Mouse (Mus musculus): ENCODE measurements at regions not wholly inside any gene's neighbourhood (a gene's known extent, or its start where the extent isn't known, plus 50 kb on each side); places are given as distances from the start of the nearest gene placed in this dataset.
A peak's percentile ranks its signal among the peaks of the same experiment; 100 is the strongest.

DNA sequence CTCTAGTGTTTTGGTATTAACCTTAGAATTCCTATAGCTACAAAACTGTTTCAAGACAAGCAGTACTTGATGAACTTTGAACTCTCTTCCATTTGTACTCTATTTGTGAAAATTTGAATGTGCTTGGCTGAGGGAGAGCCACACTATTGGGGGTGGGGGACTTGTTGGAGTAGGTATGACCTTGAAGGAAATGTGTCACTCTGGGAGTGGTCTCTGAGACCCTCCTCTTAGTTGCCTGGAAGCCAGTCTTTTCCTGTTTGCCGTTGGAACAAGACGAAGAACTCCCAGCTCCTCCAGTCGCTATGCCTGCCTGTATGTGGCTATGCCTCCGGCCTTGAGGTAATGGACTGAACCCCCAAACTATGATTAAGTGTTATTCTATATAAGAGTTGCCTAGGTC lies 265.4 kb upstream of the Dab2 start:
- Histone ChIP-seq H3K36me3 (ENCODE audit: insufficient read depth, low read length) (no peaks in the 10 kb centered on the region), H3K4me1 (ENCODE audit: insufficient read depth, low read length) (no peaks in the 10 kb centered on the region), H3K9ac (replicated peaks; ENCODE audit: low read length, poor library complexity, severe bottlenecking) (no peak overlapping the region), H3K27ac (ENCODE audit: low read depth, low read length) (no peak overlapping the region), H3K9me3 (ENCODE audit: low read length) (no peaks in the 10 kb centered on the region), H3K27me3 (ENCODE audit: insufficient read depth, low read length) (no peaks in the 10 kb centered on the region), H3K4me3 (ENCODE audit: low read depth, low read length) (no peak overlapping the region), H3K4me2 (ENCODE audit: low read depth, low read length, poor library complexity, severe bottlenecking) (no peak overlapping the region)
- 88% methylated on average over 4 of the region's 4 CpGs for WGBS
- ATAC-seq (ENCODE audit: low FRiP score) (no peak), DNase-seq (ENCODE audit: low spot score) (no peak)
- no peak for TF ChIP-seq CTCF (IDR thresholded peaks at IDR 0.05)

GRCm38 (mm10) chr15:6044511-6045256 lies 254.9 kb upstream of the Dab2 start:
- Histone ChIP-seq H3K27me3 (ENCODE audit: insufficient read depth, low read length) (no peaks in the 10 kb centered on the region), H3K9me3 (ENCODE audit: low read length) (no peaks in the 10 kb centered on the region), H3K4me1 (ENCODE audit: insufficient read depth, low read length) (no peaks in the 10 kb centered on the region), H3K36me3 (ENCODE audit: insufficient read depth, low read length) (no peaks in the 10 kb centered on the region), H3K9ac (replicated peaks; ENCODE audit: low read length, poor library complexity, severe bottlenecking) (no peak overlapping the region), H3K4me2 (ENCODE audit: low read depth, low read length, poor library complexity, severe bottlenecking) (no peak overlapping the region), H3K27ac (ENCODE audit: low read depth, low read length) (no peak overlapping the region), H3K4me3 (ENCODE audit: low read depth, low read length) (no peak overlapping the region)
- WGBS: 55% methylated on average over 10 of the region's 10 CpGs
- ATAC-seq (ENCODE audit: low FRiP score) (no peak), DNase-seq (ENCODE audit: low spot score) (no peak)
- TF ChIP-seq CTCF (IDR thresholded peaks at IDR 0.05): no peak

GRCm38 (mm10) chr15:6055703-6056102 lies 243.9 kb upstream of the Dab2 start:
- ATAC-seq (ENCODE audit: low FRiP score): no peak
- 81% methylated on average over 3 of the region's 3 CpGs for WGBS
- Histone ChIP-seq H3K27me3 (ENCODE audit: insufficient read depth, low read length) (no peaks in the 10 kb centered on the region), H3K36me3 (ENCODE audit: insufficient read depth, low read length) (no peaks in the 10 kb centered on the region), H3K4me3 (ENCODE audit: low read depth, low read length) (no peak overlapping the region), H3K4me2 (ENCODE audit: low read depth, low read length, poor library complexity, severe bottlenecking) (no peak overlapping the region), H3K9me3 (ENCODE audit: low read length) (no peaks in the 10 kb centered on the region), H3K4me1 (ENCODE audit: insufficient read depth, low read length) (no peaks in the 10 kb centered on the region), H3K27ac (ENCODE audit: low read depth, low read length) (no peak overlapping the region), H3K9ac (replicated peaks; ENCODE audit: low read length, poor library complexity, severe bottlenecking) (no peak overlapping the region)
- no peak for TF ChIP-seq CTCF (IDR thresholded peaks at IDR 0.05)
- DNase-seq (ENCODE audit: low spot score): no peak

- Histone ChIP-seq H3K4me2 (ENCODE audit: low read depth, low read length, poor library complexity, severe bottlenecking) (no peak overlapping the region), H3K36me3 (ENCODE audit: insufficient read depth, low read length) (no peaks in the 10 kb centered on the region), H3K9me3 (ENCODE audit: low read length) (no peaks in the 10 kb centered on the region), H3K9ac (replicated peaks; ENCODE audit: low read length, poor library complexity, severe bottlenecking) (no peak overlapping the region), H3K4me3 (ENCODE audit: low read depth, low read length) (no peak overlapping the region), H3K27me3 (ENCODE audit: insufficient read depth, low read length) (no peaks in the 10 kb centered on the region), H3K4me1 (ENCODE audit: insufficient read depth, low read length) (no peaks in the 10 kb centered on the region), H3K27ac (ENCODE audit: low read depth, low read length) (no peak overlapping the region)
- TF ChIP-seq CTCF (IDR thresholded peaks at IDR 0.05): no peak
- peak; percentile 1 for DNase-seq (ENCODE audit: low spot score)
- ATAC-seq (ENCODE audit: low FRiP score): no peak
- WGBS: 60% methylated on average over 11 of the region's 11 CpGs
Measured at GRCm38 (mm10) chr15:6056887-6057626, 242.5 kb upstream of the Dab2 start.

DNA sequence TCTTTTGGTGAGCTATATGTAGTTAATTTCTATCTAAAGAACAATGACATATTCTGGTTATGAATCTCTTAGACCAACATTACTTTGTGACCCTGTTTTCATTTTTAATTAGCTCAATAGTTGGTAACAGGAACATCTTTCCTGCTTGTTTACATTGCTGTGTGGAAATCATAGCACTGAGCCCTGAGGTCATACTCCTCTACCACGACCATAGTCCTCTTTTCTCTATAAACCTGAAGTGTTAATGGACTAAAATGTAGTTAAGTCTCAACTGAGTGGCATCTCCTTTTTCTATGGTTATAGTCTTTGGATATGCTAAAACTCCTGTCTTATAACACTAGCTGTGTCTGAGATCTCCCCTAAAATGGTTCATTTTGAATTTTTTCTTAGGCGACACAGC lies 240.2 kb upstream of the Dab2 start:
- Histone ChIP-seq H3K27me3 (ENCODE audit: insufficient read depth, low read length) (no peaks in the 10 kb centered on the region), H3K4me1 (ENCODE audit: insufficient read depth, low read length) (no peaks in the 10 kb centered on the region), H3K36me3 (ENCODE audit: insufficient read depth, low read length) (no peaks in the 10 kb centered on the region), H3K4me2 (ENCODE audit: low read depth, low read length, poor library complexity, severe bottlenecking) (no peak overlapping the region), H3K9me3 (ENCODE audit: low read length) (no peaks in the 10 kb centered on the region), H3K27ac (ENCODE audit: low read depth, low read length) (no peak overlapping the region), H3K9ac (replicated peaks; ENCODE audit: low read length, poor library complexity, severe bottlenecking) (no peak overlapping the region), H3K4me3 (ENCODE audit: low read depth, low read length) (no peak overlapping the region)
- 85% methylated on average over 2 of the region's 2 CpGs for WGBS
- no peak for DNase-seq (ENCODE audit: low spot score)
- no peak for TF ChIP-seq CTCF (IDR thresholded peaks at IDR 0.05)
- ATAC-seq (ENCODE audit: low FRiP score): no peak

DNA sequence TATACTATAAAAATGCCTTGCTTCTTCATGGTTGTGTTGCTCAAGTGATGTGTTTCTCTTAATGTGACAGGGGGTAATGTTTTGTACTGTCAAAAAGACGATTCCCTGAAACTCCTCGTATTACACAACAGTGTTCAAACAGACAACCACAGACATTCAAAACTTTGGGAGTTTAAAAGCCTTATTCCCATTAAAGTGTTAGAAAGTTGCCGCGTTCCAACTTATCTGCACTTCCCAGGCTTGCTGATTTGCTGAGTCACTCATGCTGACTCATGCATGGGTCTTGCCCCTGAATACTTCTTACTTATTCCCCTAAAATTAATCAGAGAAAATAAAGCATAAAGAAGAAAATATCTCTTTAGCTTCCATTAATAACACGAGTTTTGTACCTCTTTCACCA lies 239.8 kb upstream of the Dab2 start:
- DNase-seq (ENCODE audit: low spot score) (no peak), ATAC-seq (ENCODE audit: low FRiP score) (no peak)
- WGBS: 85% methylated on average over 5 of the region's 5 CpGs
- no peaks in the 10 kb centered on the region for H3K9me3 ChIP-seq (ENCODE audit: low read length)
- H3K27me3 ChIP-seq (ENCODE audit: insufficient read depth, low read length): no peaks in the 10 kb centered on the region
- no peak overlapping the region for H3K4me3 ChIP-seq (ENCODE audit: low read depth, low read length)
- no peak overlapping the region for H3K27ac ChIP-seq (ENCODE audit: low read depth, low read length)
- TF ChIP-seq CTCF (IDR thresholded peaks at IDR 0.05): no peak
- H3K4me2 ChIP-seq (ENCODE audit: low read depth, low read length, poor library complexity, severe bottlenecking): no peak overlapping the region
- H3K9ac ChIP-seq (replicated peaks; ENCODE audit: low read length, poor library complexity, severe bottlenecking): no peak overlapping the region
- H3K36me3 ChIP-seq (ENCODE audit: insufficient read depth, low read length): no peaks in the 10 kb centered on the region
- no peaks in the 10 kb centered on the region for H3K4me1 ChIP-seq (ENCODE audit: insufficient read depth, low read length)

All from midbrain, postnatal 0 days (tissue).